Mouse (Mus musculus) CH12.LX (cell line): ENCODE results near the gene Mief2.

Experiments
- CTCF ChIP-seq, 2 experiments: IDR thresholded peaks in 1 of 2; conservative IDR thresholded peaks in 1 of 2; 2 replicates each; pipeline ENCODE4 v1.5.1; 2011 to 2012; ENCODE audit warnings: low read depth in 2 of 2, low read length in 2 of 2, improper control_type of control experiment in 1 of 2, inconsistent platforms in 1 of 2, mild to moderate bottlenecking in 1 of 2, moderate library complexity in 1 of 2
- EP300 ChIP-seq: IDR thresholded peaks from 2 replicates; pipeline ENCODE4 v1.6.1; 2011; ENCODE audit warnings: low read length, improper control_type of control experiment
- KAT2A ChIP-seq: IDR thresholded peaks from 2 replicates; pipeline ENCODE4 v1.6.1; 2012; ENCODE audit warnings: low read length, improper control_type of control experiment, inconsistent platforms; ENCODE audit not compliant: insufficient replicate concordance
- RCOR1 ChIP-seq: conservative IDR thresholded peaks from 2 replicates; pipeline ENCODE4 v1.6.1; 2012; ENCODE audit warnings: low read depth, mild to moderate bottlenecking, inconsistent platforms, low read length, improper control_type of control experiment
- SMC3 ChIP-seq: IDR thresholded peaks from 2 replicates; pipeline ENCODE4 v1.6.1; 2011; ENCODE audit warnings: low read depth, low read length, improper control_type of control experiment
- TCF12 ChIP-seq: IDR thresholded peaks from 2 replicates; pipeline ENCODE4 v1.6.1; 2014; ENCODE audit warnings: low read depth, mild to moderate bottlenecking, inconsistent platforms, low read length, improper control_type of control experiment
- ZC3H11A ChIP-seq: IDR thresholded peaks from 2 replicates; pipeline ENCODE4 v1.6.1; 2012; ENCODE audit warnings: low read depth, mild to moderate bottlenecking, inconsistent platforms, low read length, improper control_type of control experiment
- ZMIZ1 ChIP-seq: IDR thresholded peaks from 2 replicates; pipeline ENCODE4 v1.6.1; 2012; ENCODE audit warnings: low read depth, mild to moderate bottlenecking, inconsistent platforms, low read length, improper control_type of control experiment

- no peak for TF ChIP-seq CTCF (conservative IDR thresholded peaks at IDR 0.05 in 1 of 2, IDR thresholded peaks at IDR 0.05 in 1 of 2; ENCODE audit: low read depth in 2 of 2, low read length in 2 of 2)
- TF ChIP-seq EP300 = no peak
- TF ChIP-seq RCOR1 = no peak
- TF ChIP-seq TCF12 = no peak
- TF ChIP-seq SMC3 = no peak
- TF ChIP-seq ZMIZ1 = no peak
- TF ChIP-seq KAT2A = no peak
- TF ChIP-seq ZC3H11A = no peak
Measured at GRCm38 (mm10) chr11:60755570-60755969, 27.4 kb downstream of the Mief2 start.
